Mouse (Mus musculus) kidney, postnatal 10 days (tissue): ENCODE results near the gene Ddit4.
A peak's percentile ranks its signal among the peaks of the same experiment; 100 is the strongest.
"Not testable (repeated sequence)": the region's sequence is repeated elsewhere in the genome, so short reads cannot be mapped to it uniquely, and the experiment has no call there.

Experiments
- DNase-seq: peaks from one replicate; pipeline ENCODE4 v3.0.0; 2021; ENCODE audit warnings: mixed read lengths

Gene Ddit4

GRCm38 (mm10) chr10:59951211-59952151, at the start of gene Ddit4:
Gene Ddit4, minus strand, starts transcription at chr10:59951834.
- peak; percentile 100 for DNase-seq

GRCm38 (mm10) chr10:59999057-59999456, 47.4 kb upstream of the Ddit4 start:
- no peak for DNase-seq

- DNase-seq, result no peak
Measured at GRCm38 (mm10) chr10:59997591-59997990, 46.0 kb upstream of the Ddit4 start.

GRCm38 (mm10) chr10:59995889-59996288, 44.3 kb upstream of the Ddit4 start:
- DNase-seq, result no peak

- not testable (repeated sequence) for DNase-seq
Measured at GRCm38 (mm10) chr10:59993813-59994212, 42.2 kb upstream of the Ddit4 start.

GRCm38 (mm10) chr10:59992024-59992423, 40.4 kb upstream of the Ddit4 start:
- DNase-seq, result no peak

GRCm38 (mm10) chr10:59991262-59991880, 39.7 kb upstream of the Ddit4 start:
- no peak for DNase-seq

GRCm38 (mm10) chr10:59990393-59990792, 38.8 kb upstream of the Ddit4 start:
- DNase-seq, result no peak

- DNase-seq, result no peak
Measured at GRCm38 (mm10) chr10:59988036-59988435, 36.4 kb upstream of the Ddit4 start.

GRCm38 (mm10) chr10:59982379-59982873, 30.8 kb upstream of the Ddit4 start:
- no peak for DNase-seq

- DNase-seq, result no peak
Measured at GRCm38 (mm10) chr10:59981792-59982191, 30.2 kb upstream of the Ddit4 start.

GRCm38 (mm10) chr10:59981336-59981735, 29.7 kb upstream of the Ddit4 start:
- no peak for DNase-seq

- no peak for DNase-seq
Measured at GRCm38 (mm10) chr10:59980815-59981244, 29.2 kb upstream of the Ddit4 start.

GRCm38 (mm10) chr10:59978873-59979743, 27.5 kb upstream of the Ddit4 start:
- peak; percentile 93 for DNase-seq

GRCm38 (mm10) chr10:59978401-59978800, 26.8 kb upstream of the Ddit4 start:
- DNase-seq, result no peak

GRCm38 (mm10) chr10:59977715-59978343, 26.2 kb upstream of the Ddit4 start:
- DNase-seq, result no peak

GRCm38 (mm10) chr10:59977141-59977540, 25.5 kb upstream of the Ddit4 start:
- DNase-seq, result no peak

GRCm38 (mm10) chr10:59974786-59975185, 23.2 kb upstream of the Ddit4 start:
- DNase-seq, result peak; percentile 72

GRCm38 (mm10) chr10:59974191-59974664, 22.6 kb upstream of the Ddit4 start:
- peak; percentile 69 for DNase-seq

- DNase-seq, result no peak
Measured at GRCm38 (mm10) chr10:59973400-59973799, 21.8 kb upstream of the Ddit4 start.

GRCm38 (mm10) chr10:59972999-59973398, 21.4 kb upstream of the Ddit4 start:
- DNase-seq, result no peak

- peak; percentile 73 for DNase-seq
Measured at GRCm38 (mm10) chr10:59972534-59972933, 20.9 kb upstream of the Ddit4 start.
